Mouse (Mus musculus): ENCODE measurements around the gene Cgn. TPM values are rescaled to one million over a fixed set of nuclear protein-coding genes. Genes with fewer than 3 reads are reported as not detected.

Cgn gene
- polyA plus RNA-seq, 1 experiment from 2014 or later, result 5.7 TPM

- 85% methylated on average over 3 of the region's 3 CpGs for WGBS
- Histone ChIP-seq H3K36me3 (no peaks in the 10 kb centered on the region), H3K9me3 (replicated peaks) (no peaks in the 10 kb centered on the region)
Measured at GRCm38 (mm10) chr3:94813651-94814050, 27.4 kb upstream of the Cgn start.

GRCm38 (mm10) chr3:94811628-94812027 lies 25.3 kb upstream of the Cgn start:
- Histone ChIP-seq H3K27ac (replicated peaks) (no peak overlapping the region), H3K36me3 (no peaks in the 10 kb centered on the region), H3K4me1 (no peaks in the 10 kb centered on the region), H3K9me3 (replicated peaks) (no peaks in the 10 kb centered on the region), H3K4me3 (no peak overlapping the region), H3K27me3 (ENCODE audit: low read depth, poor library complexity, severe bottlenecking) (no peaks in the 10 kb centered on the region)
- no peak for DNase-seq (ENCODE audit: low spot score)
- WGBS, result 17% methylated on average over 4 of the region's 4 CpGs

More at GRCm38 (mm10) chr3:94813651-94814050, 27.4 kb upstream of the Cgn start:
- H3K4me3 ChIP-seq, result no peak overlapping the region
- no peaks in the 10 kb centered on the region for H3K4me1 ChIP-seq
- H3K27ac ChIP-seq (replicated peaks), result no peak overlapping the region
- DNase-seq (ENCODE audit: low spot score), result no peak
- no peaks in the 10 kb centered on the region for H3K27me3 ChIP-seq (ENCODE audit: low read depth, poor library complexity, severe bottlenecking)

GRCm38 (mm10) chr3:94808296-94808695 lies 22.0 kb upstream of the Cgn start:
- Histone ChIP-seq H3K4me3 (no peak overlapping the region), H3K27ac (replicated peaks) (no peak overlapping the region), H3K9me3 (replicated peaks) (no peaks in the 10 kb centered on the region), H3K4me1 (peaks cover 7% of the 10 kb centered on the region), H3K27me3 (ENCODE audit: low read depth, poor library complexity, severe bottlenecking) (peaks cover 6% of the 10 kb centered on the region; the same call in 1 of the 2 replicates), H3K36me3 (no peaks in the 10 kb centered on the region)
- DNase-seq (ENCODE audit: low spot score), result no peak
- WGBS, result 98% methylated on average over 1 of the region's 1 CpGs

- no peak overlapping the region for H3K27ac ChIP-seq (replicated peaks)
- DNase-seq (ENCODE audit: low spot score), result no peak
- WGBS, result 83% methylated on average over 4 of the region's 4 CpGs
Measured at GRCm38 (mm10) chr3:94804976-94805375, 18.7 kb upstream of the Cgn start.

GRCm38 (mm10) chr3:94804146-94804545 lies 17.9 kb upstream of the Cgn start:
- 8% methylated on average over 10 of the region's 10 CpGs for WGBS
- Histone ChIP-seq H3K9me3 (replicated peaks) (no peaks in the 10 kb centered on the region), H3K27me3 (ENCODE audit: low read depth, poor library complexity, severe bottlenecking) (peaks cover 6% of the 10 kb centered on the region; the same call in 1 of the 2 replicates), H3K4me1 (peaks cover 7% of the 10 kb centered on the region), H3K36me3 (no peaks in the 10 kb centered on the region), H3K27ac (replicated peaks) (no peak overlapping the region), H3K4me3 (no peak overlapping the region)
- DNase-seq (ENCODE audit: low spot score), result no peak

More at GRCm38 (mm10) chr3:94804976-94805375, 18.7 kb upstream of the Cgn start:
- Histone ChIP-seq H3K36me3 (no peaks in the 10 kb centered on the region), H3K9me3 (replicated peaks) (no peaks in the 10 kb centered on the region), H3K27me3 (ENCODE audit: low read depth, poor library complexity, severe bottlenecking) (peaks cover 6% of the 10 kb centered on the region; the same call in 1 of the 2 replicates), H3K4me1 (peaks cover 7% of the 10 kb centered on the region), H3K4me3 (no peak overlapping the region)

GRCm38 (mm10) chr3:94796181-94796580 lies 9.9 kb upstream of the Cgn start:
- Histone ChIP-seq H3K36me3 (no peaks in the 10 kb centered on the region), H3K27ac (replicated peaks) (no peak overlapping the region), H3K4me1 (peaks cover 28% of the 10 kb centered on the region), H3K9me3 (replicated peaks) (no peaks in the 10 kb centered on the region), H3K27me3 (ENCODE audit: low read depth, poor library complexity, severe bottlenecking) (no peaks in the 10 kb centered on the region), H3K4me3 (no peak overlapping the region)
- DNase-seq (ENCODE audit: low spot score), result no peak

GRCm38 (mm10) chr3:94795596-94796140 lies 9.4 kb upstream of the Cgn start:
- no peaks in the 10 kb centered on the region for H3K9me3 ChIP-seq (replicated peaks)
- H3K27ac ChIP-seq (replicated peaks), result no peak overlapping the region
- H3K4me1 ChIP-seq, result peaks cover 28% of the 10 kb centered on the region
- no peaks in the 10 kb centered on the region for H3K36me3 ChIP-seq
- DNase-seq (ENCODE audit: low spot score), result no peak
- WGBS, result 52% methylated on average over 7 of the region's 7 CpGs
- H3K27me3 ChIP-seq (ENCODE audit: low read depth, poor library complexity, severe bottlenecking), result no peaks in the 10 kb centered on the region
- H3K4me3 ChIP-seq, result no peak overlapping the region

GRCm38 (mm10) chr3:94794359-94794758 lies 8.1 kb upstream of the Cgn start:
- Histone ChIP-seq H3K4me3 (no peak overlapping the region), H3K27me3 (ENCODE audit: low read depth, poor library complexity, severe bottlenecking) (no peaks in the 10 kb centered on the region), H3K36me3 (no peaks in the 10 kb centered on the region), H3K4me1 (peaks cover 28% of the 10 kb centered on the region), H3K9me3 (replicated peaks) (no peaks in the 10 kb centered on the region), H3K27ac (replicated peaks) (peak overlapping the region; percentile 64)
- no peak for DNase-seq (ENCODE audit: low spot score)
- WGBS, result 57% methylated on average over 2 of the region's 2 CpGs

GRCm38 (mm10) chr3:94793672-94794071 lies 7.4 kb upstream of the Cgn start:
- peak overlapping the region; percentile 64 for H3K27ac ChIP-seq (replicated peaks)
- 83% methylated on average over 2 of the region's 2 CpGs for WGBS
- peaks cover 28% of the 10 kb centered on the region for H3K4me1 ChIP-seq

GRCm38 (mm10) chr3:94792258-94792657 lies 6.0 kb upstream of the Cgn start:
- H3K9me3 ChIP-seq (replicated peaks), result no peaks in the 10 kb centered on the region
- H3K27me3 ChIP-seq (ENCODE audit: low read depth, poor library complexity, severe bottlenecking), result peaks cover 11% of the 10 kb centered on the region
- DNase-seq (ENCODE audit: low spot score), result no peak
- no peaks in the 10 kb centered on the region for H3K36me3 ChIP-seq
- H3K27ac ChIP-seq (replicated peaks), result no peak overlapping the region
- no peak overlapping the region for H3K4me3 ChIP-seq
- peaks cover 32% of the 10 kb centered on the region for H3K4me1 ChIP-seq
- 90% methylated on average over 2 of the region's 2 CpGs for whole genome bisulfite sequencing

More at GRCm38 (mm10) chr3:94793672-94794071, 7.4 kb upstream of the Cgn start:
- no peak for DNase-seq (ENCODE audit: low spot score)
- Histone ChIP-seq H3K4me3 (no peak overlapping the region), H3K9me3 (replicated peaks) (no peaks in the 10 kb centered on the region), H3K27me3 (ENCODE audit: low read depth, poor library complexity, severe bottlenecking) (no peaks in the 10 kb centered on the region), H3K36me3 (no peaks in the 10 kb centered on the region)

- Histone ChIP-seq H3K36me3 (no peaks in the 10 kb centered on the region), H3K27ac (replicated peaks) (no peak overlapping the region), H3K4me3 (no peak overlapping the region), H3K27me3 (ENCODE audit: low read depth, poor library complexity, severe bottlenecking) (peaks cover 30% of the 10 kb centered on the region), H3K9me3 (replicated peaks) (no peaks in the 10 kb centered on the region), H3K4me1 (peaks cover 26% of the 10 kb centered on the region)
- WGBS, result 87% methylated on average over 2 of the region's 2 CpGs
- no peak for DNase-seq (ENCODE audit: low spot score)
Measured at GRCm38 (mm10) chr3:94789516-94789915, 3.2 kb upstream of the Cgn start.

- Histone ChIP-seq H3K27ac (replicated peaks) (no peak overlapping the region), H3K9me3 (replicated peaks) (no peaks in the 10 kb centered on the region), H3K4me1 (peaks cover 26% of the 10 kb centered on the region), H3K36me3 (no peaks in the 10 kb centered on the region), H3K27me3 (ENCODE audit: low read depth, poor library complexity, severe bottlenecking) (peaks cover 34% of the 10 kb centered on the region), H3K4me3 (no peak overlapping the region)
- WGBS, result 86% methylated on average over 1 of the region's 1 CpGs
- DNase-seq (ENCODE audit: low spot score), result no peak
Measured at GRCm38 (mm10) chr3:94789071-94789470, 2.8 kb upstream of the Cgn start.

GRCm38 (mm10) chr3:94787122-94787780 lies 959 bp upstream of the Cgn start:
- Histone ChIP-seq H3K9me3 (replicated peaks) (no peaks in the 10 kb centered on the region), H3K27ac (replicated peaks) (peak overlapping the region; percentile 88), H3K4me3 (peak overlapping the region; percentile 65), H3K36me3 (no peaks in the 10 kb centered on the region), H3K27me3 (ENCODE audit: low read depth, poor library complexity, severe bottlenecking) (peaks cover 40% of the 10 kb centered on the region), H3K4me1 (peaks cover 30% of the 10 kb centered on the region)
- DNase-seq (ENCODE audit: low spot score), result no peak
- WGBS, result 10% methylated on average over 11 of the region's 11 CpGs
